18 mouse cellular contexts compared by ENCODE assay signal in the genomic region with DNA sequence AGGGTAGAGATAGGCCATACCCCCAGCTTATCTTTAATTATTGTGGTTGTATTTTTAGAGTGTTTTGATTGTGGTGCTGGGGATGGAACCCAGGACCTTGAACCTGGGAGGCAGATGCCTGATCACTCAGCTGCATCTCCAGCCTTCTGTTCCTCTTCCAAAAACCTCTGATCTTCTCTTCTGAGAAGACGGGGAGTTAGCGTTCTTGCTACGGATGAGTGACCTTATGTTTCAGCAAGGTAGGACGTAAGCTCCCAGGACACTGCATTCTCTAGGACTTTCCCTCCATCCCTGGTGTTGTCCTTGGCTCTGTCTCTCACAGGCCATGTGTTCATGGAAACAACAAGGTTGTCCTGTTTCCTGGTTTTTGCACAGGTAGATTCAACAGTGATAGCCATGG.
"Had no signal": no experiment of that assay in that cellular context is flagged by ENCODE, and none has a peak within 500 bp of the region (broad histone marks: within the 10 kb centered on the region; RNA-seq: fewer than 3 reads in every experiment).

No protein-coding gene starts in this region.

- H3K4me1 ChIP-seq: heart, embryonic 12.5 days; hindbrain, embryonic 13.5 days; hindbrain, embryonic 15.5 days; kidney, embryonic 15.5 days; limb, embryonic 13.5 days; limb, embryonic 15.5 days; liver, embryonic 12.5 days had no signal

- H3K27ac ChIP-seq: hindbrain, embryonic 13.5 days; hindbrain, embryonic 15.5 days; hindbrain, postnatal 0 days; kidney, embryonic 15.5 days; kidney, postnatal 0 days; limb, embryonic 13.5 days; limb, embryonic 15.5 days; liver, embryonic 12.5 days; liver, embryonic 14.5 days had no signal

- H3K27me3 ChIP-seq: heart, embryonic 12.5 days; hindbrain, embryonic 13.5 days; hindbrain, embryonic 15.5 days; kidney, embryonic 15.5 days; limb, embryonic 13.5 days; limb, embryonic 15.5 days; liver, embryonic 12.5 days had no signal

- H3K4me3 ChIP-seq: heart, embryonic 12.5 days; hindbrain, embryonic 13.5 days; hindbrain, embryonic 15.5 days; kidney, embryonic 15.5 days; limb, embryonic 13.5 days; limb, embryonic 15.5 days; liver, embryonic 12.5 days had no signal

- DNase-seq: forebrain, postnatal 0 days; gastrocnemius, postnatal 14 days; gastrocnemius, postnatal 36 days; heart, adult 18-20 months; heart, postnatal 10 days; layer of hippocampus, adult 9-11 months; layer of hippocampus, postnatal 36 days; lung, adult 18-20 months had no signal

- H3K9me3 ChIP-seq: heart, embryonic 12.5 days; hindbrain, embryonic 13.5 days; hindbrain, embryonic 15.5 days; kidney, embryonic 15.5 days; limb, embryonic 13.5 days; limb, embryonic 15.5 days; liver, embryonic 12.5 days had no signal

- H3K36me3 ChIP-seq: heart, embryonic 12.5 days; hindbrain, embryonic 13.5 days; hindbrain, embryonic 15.5 days; kidney, embryonic 15.5 days; limb, embryonic 13.5 days; limb, embryonic 15.5 days; liver, embryonic 12.5 days had no signal
